In genomic region chr1:34828528-34829294, GRCm38 (mm10) we compare ENCODE assay signal across 12 mouse cellular contexts.
"Had no signal": no experiment of that assay in that cellular context is flagged by ENCODE, and none has a peak within 500 bp of the region (broad histone marks: within the 10 kb centered on the region; RNA-seq: fewer than 3 reads in every experiment).

No protein-coding gene starts in this region.

- H3K4me3 ChIP-seq: limb, embryonic 12.5 days; midbrain, embryonic 12.5 days; neural tube, embryonic 15.5 days had no signal

- H3K9me3 ChIP-seq: limb, embryonic 12.5 days; midbrain, embryonic 12.5 days; neural tube, embryonic 15.5 days had no signal

- H3K4me1 ChIP-seq: midbrain, embryonic 12.5 days had no signal

- H3K4me2 ChIP-seq: limb, embryonic 12.5 days; midbrain, embryonic 12.5 days; neural tube, embryonic 15.5 days had no signal

- H3K9ac ChIP-seq: limb, embryonic 12.5 days; liver, embryonic 14.5 days; midbrain, embryonic 12.5 days; neural tube, embryonic 15.5 days had no signal

- H3K27me3 ChIP-seq: limb, embryonic 12.5 days; midbrain, embryonic 12.5 days; neural tube, embryonic 15.5 days had no signal

- DNase-seq: kidney, postnatal 14 days; layer of hippocampus, postnatal 36 days; right cerebral cortex, adult 18-20 months; right cerebral cortex, postnatal 25 days; spleen, adult 18-20 months; thymus, adult 2 months; thymus, postnatal 25 days had no signal

- H3K27ac ChIP-seq: limb, embryonic 12.5 days; liver, embryonic 14.5 days; midbrain, embryonic 12.5 days; neural tube, embryonic 15.5 days had no signal

- ATAC-seq: midbrain, embryonic 16.5 days had no signal
